Mouse (Mus musculus) heart, embryonic 16.5 days (tissue): ENCODE measurements around the gene Olfr56. TPM values are rescaled to one million over a fixed set of nuclear protein-coding genes. Genes with fewer than 3 reads are reported as not detected.

ENCODE experiments used
- ATAC-seq: fragments of 200-750 bp; cut with Nextera tagmentation; replicated peaks from 2 replicates; pipeline ENCODE4 v1.8.0; 2017; ENCODE audit warnings: moderate number of reproducible peaks; ENCODE audit not compliant: insufficient read depth, low FRiP score; ENCODE audit errors: extremely low read depth
- H3K27ac ChIP-seq: fragments of 300-500 bp; sonication (generic); 2 replicates; pipeline ENCODE4 v1.5.1; 2014; ENCODE audit warnings: mild to moderate bottlenecking, low read length, control low read depth, moderate library complexity
- H3K27me3 ChIP-seq: fragments of 300-500 bp; sonication (generic); 2 replicates; pipeline ENCODE4 v1.6.1; 2014; ENCODE audit warnings: low read length, mixed read lengths; ENCODE audit not compliant: control insufficient read depth, insufficient read depth
- H3K36me3 ChIP-seq: fragments of 300-500 bp; sonication (generic); 2 replicates; pipeline ENCODE4 v1.6.1; 2014; ENCODE audit not compliant: control insufficient read depth, insufficient read depth
- H3K4me1 ChIP-seq: fragments of 300-500 bp; sonication (generic); 2 replicates; pipeline ENCODE4 v1.6.1; 2014; ENCODE audit warnings: low read length, mixed read lengths; ENCODE audit not compliant: control insufficient read depth, insufficient read depth
- H3K4me2 ChIP-seq: fragments of 300-500 bp; sonication (generic); 2 replicates; pipeline ENCODE4 v1.6.1; 2014; ENCODE audit warnings: low read depth, mild to moderate bottlenecking, control low read depth, low read length
- H3K4me3 ChIP-seq: fragments of 300-500 bp; sonication (generic); 2 replicates; pipeline ENCODE4 v1.5.1; 2014; ENCODE audit warnings: mild to moderate bottlenecking, control low read depth, low read length
- H3K9ac ChIP-seq: fragments of 300-500 bp; sonication (generic); 2 replicates; pipeline ENCODE4 v1.6.1; 2014; ENCODE audit warnings: low read length, control low read depth
- H3K9me3 ChIP-seq: fragments of 300-500 bp; sonication (generic); replicated peaks from 2 replicates; pipeline ENCODE4 v1.6.1; 2016; ENCODE audit warnings: low read length; ENCODE audit not compliant: control insufficient read depth
- WGBS: fragments of 180-500 bp; shearing (Covaris S2); extraction: QIAGEN DNeasy Blood & Tissue Kit; methylation state at CpG from one replicate; pipeline ENCODE4 v1.1.7; 2014; 5-methylcytosine and 5-hydroxymethylcytosine counted together
- polyA plus RNA-seq: library from polyadenylated mRNA; unstranded; fragments of >200 nt; fragmentation: Nextera tagmentation; extraction: Ambion mirVana; gene quantifications from 2 replicates; pipeline ENCODE4 v1.2.1, GENCODE M21; 2015

Olfr56 gene
- polyA plus RNA-seq, 1 experiment from 2014 or later: 0.07 TPM

- Histone ChIP-seq H3K27me3 (no peaks in the 10 kb centered on the region), H3K9me3 (no peaks in the 10 kb centered on the region), H3K4me1 (peaks cover 2% of the 10 kb centered on the region; the same call in 1 of the 2 replicates), H3K4me3 (no peak overlapping the region), H3K27ac (no peak overlapping the region), H3K4me2 (no peak overlapping the region), H3K36me3 (no peaks in the 10 kb centered on the region), H3K9ac (no peak overlapping the region)
- WGBS: 28% methylated on average over 3 of the region's 3 CpGs
- ATAC-seq: no peak
Measured at GRCm38 (mm10) chr11:49084875-49085274, 106.2 kb downstream of the Olfr56 start.

GRCm38 (mm10) chr11:49086858-49087361 is 108.2 kb downstream of the Olfr56 start:
- H3K36me3 ChIP-seq: no peaks in the 10 kb centered on the region
- H3K9ac ChIP-seq: no peak overlapping the region
- 67% methylated on average over 6 of the region's 6 CpGs for WGBS
- H3K4me3 ChIP-seq: peak overlapping the region; percentile 25
- no peak; the same call in 1 of the 2 replicates for ATAC-seq
- H3K27me3 ChIP-seq: no peaks in the 10 kb centered on the region
- peak overlapping the region; percentile 48; the same call in 1 of the 2 replicates for H3K27ac ChIP-seq
- peaks cover 2% of the 10 kb centered on the region; the same call in 1 of the 2 replicates for H3K4me1 ChIP-seq
- peak overlapping the region; percentile 28; the same call in 1 of the 2 replicates for H3K4me2 ChIP-seq
- H3K9me3 ChIP-seq: no peaks in the 10 kb centered on the region

GRCm38 (mm10) chr11:49087830-49088616 is 109.3 kb downstream of the Olfr56 start:
- H3K4me3 ChIP-seq: peak overlapping the region; percentile 37
- peaks cover 2% of the 10 kb centered on the region; the same call in 1 of the 2 replicates for H3K4me1 ChIP-seq
- peak; percentile 67 for ATAC-seq
- peak overlapping the region; percentile 5; the same call in 1 of the 2 replicates for H3K9ac ChIP-seq
- no peaks in the 10 kb centered on the region for H3K9me3 ChIP-seq
- H3K36me3 ChIP-seq: no peaks in the 10 kb centered on the region
- H3K4me2 ChIP-seq: peak overlapping the region; percentile 55
- 31% methylated on average over 22 of the region's 22 CpGs for WGBS
- H3K27ac ChIP-seq: no peak overlapping the region
- no peaks in the 10 kb centered on the region for H3K27me3 ChIP-seq

- no peak overlapping the region for H3K4me2 ChIP-seq
- WGBS: 85% methylated on average over 5 of the region's 5 CpGs
- H3K27ac ChIP-seq: no peak overlapping the region
- no peak for ATAC-seq
- peaks cover 2% of the 10 kb centered on the region; the same call in 1 of the 2 replicates for H3K4me1 ChIP-seq
- no peaks in the 10 kb centered on the region for H3K36me3 ChIP-seq
- H3K9ac ChIP-seq: no peak overlapping the region
- no peak overlapping the region for H3K4me3 ChIP-seq
- no peaks in the 10 kb centered on the region for H3K9me3 ChIP-seq
- no peaks in the 10 kb centered on the region for H3K27me3 ChIP-seq
Measured at GRCm38 (mm10) chr11:49088990-49089652, 110.4 kb downstream of the Olfr56 start.

GRCm38 (mm10) chr11:49089735-49090507 is 111.2 kb downstream of the Olfr56 start:
- no peaks in the 10 kb centered on the region for H3K9me3 ChIP-seq
- H3K27me3 ChIP-seq: no peaks in the 10 kb centered on the region
- no peak overlapping the region for H3K4me2 ChIP-seq
- H3K4me3 ChIP-seq: no peak overlapping the region
- no peak overlapping the region for H3K9ac ChIP-seq
- ATAC-seq: no peak
- no peaks in the 10 kb centered on the region for H3K36me3 ChIP-seq
- WGBS: 73% methylated on average over 3 of the region's 3 CpGs
- H3K4me1 ChIP-seq: peaks cover 2% of the 10 kb centered on the region; the same call in 1 of the 2 replicates
- no peak overlapping the region for H3K27ac ChIP-seq

- Histone ChIP-seq H3K36me3 (no peaks in the 10 kb centered on the region), H3K27ac (no peak overlapping the region), H3K4me1 (peaks cover 2% of the 10 kb centered on the region; the same call in 1 of the 2 replicates), H3K9ac (no peak overlapping the region), H3K27me3 (no peaks in the 10 kb centered on the region), H3K4me2 (no peak overlapping the region), H3K9me3 (no peaks in the 10 kb centered on the region), H3K4me3 (no peak overlapping the region)
- 79% methylated on average over 5 of the region's 5 CpGs for WGBS
- ATAC-seq: no peak
Measured at GRCm38 (mm10) chr11:49090551-49090950, 111.9 kb downstream of the Olfr56 start.

GRCm38 (mm10) chr11:49091171-49091570 is 112.5 kb downstream of the Olfr56 start:
- Histone ChIP-seq H3K4me1 (peaks cover 2% of the 10 kb centered on the region; the same call in 1 of the 2 replicates), H3K36me3 (no peaks in the 10 kb centered on the region), H3K9me3 (no peaks in the 10 kb centered on the region), H3K27ac (no peak overlapping the region), H3K27me3 (no peaks in the 10 kb centered on the region), H3K9ac (no peak overlapping the region), H3K4me2 (no peak overlapping the region), H3K4me3 (no peak overlapping the region)
- ATAC-seq: no peak
- WGBS: 65% methylated on average over 4 of the region's 4 CpGs

GRCm38 (mm10) chr11:49092053-49092586 is 113.4 kb downstream of the Olfr56 start:
- Histone ChIP-seq H3K4me1 (peaks cover 2% of the 10 kb centered on the region; the same call in 1 of the 2 replicates), H3K27ac (no peak overlapping the region), H3K9ac (no peak overlapping the region), H3K9me3 (no peaks in the 10 kb centered on the region), H3K4me3 (no peak overlapping the region), H3K36me3 (no peaks in the 10 kb centered on the region), H3K27me3 (no peaks in the 10 kb centered on the region), H3K4me2 (no peak overlapping the region)
- no peak for ATAC-seq
- 93% methylated on average over 1 of the region's 1 CpGs for WGBS
